Mouse (Mus musculus) heart, adult 18-20 months (tissue): ENCODE results near the gene Tec. TPM values are rescaled to one million over a fixed set of nuclear protein-coding genes. Genes with fewer than 3 reads are reported as not detected.

Experiments
- DNase-seq, 2 experiments: peaks; one replicate each; pipeline ENCODE4 v3.0.0; 2021 to 2022; ENCODE audit warnings: mixed read lengths in 1 of 2
- total RNA-seq, 2 experiments: library from RNA; stranded (reverse); gene quantifications; 2 replicates each; pipeline ENCODE4 v1.2.3; 2021

Tec gene
- total RNA-seq, 2 experiments from 2014 or later: 15.0 to 16.8 TPM

DNA sequence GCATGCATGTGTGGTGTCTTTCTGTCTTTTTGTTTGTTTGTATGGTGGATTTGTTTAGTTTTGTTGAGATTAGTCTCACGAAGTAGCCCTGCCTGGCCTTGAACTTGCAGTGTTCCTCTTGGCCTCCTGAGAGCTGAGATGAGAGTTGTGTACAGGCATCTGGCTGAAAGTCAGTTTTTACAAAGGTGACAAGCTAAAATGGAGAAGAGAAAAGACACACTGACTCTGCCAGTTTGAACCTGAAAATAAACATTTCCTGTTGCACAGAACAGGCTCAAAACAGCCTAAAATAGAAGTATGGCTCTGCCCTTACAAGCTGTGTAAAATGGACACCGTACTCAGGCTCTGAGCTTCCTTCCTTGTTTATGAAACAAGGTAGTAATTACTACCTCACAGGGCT lies 14.9 kb downstream of the Tec start:
- no peak for DNase-seq

DNA sequence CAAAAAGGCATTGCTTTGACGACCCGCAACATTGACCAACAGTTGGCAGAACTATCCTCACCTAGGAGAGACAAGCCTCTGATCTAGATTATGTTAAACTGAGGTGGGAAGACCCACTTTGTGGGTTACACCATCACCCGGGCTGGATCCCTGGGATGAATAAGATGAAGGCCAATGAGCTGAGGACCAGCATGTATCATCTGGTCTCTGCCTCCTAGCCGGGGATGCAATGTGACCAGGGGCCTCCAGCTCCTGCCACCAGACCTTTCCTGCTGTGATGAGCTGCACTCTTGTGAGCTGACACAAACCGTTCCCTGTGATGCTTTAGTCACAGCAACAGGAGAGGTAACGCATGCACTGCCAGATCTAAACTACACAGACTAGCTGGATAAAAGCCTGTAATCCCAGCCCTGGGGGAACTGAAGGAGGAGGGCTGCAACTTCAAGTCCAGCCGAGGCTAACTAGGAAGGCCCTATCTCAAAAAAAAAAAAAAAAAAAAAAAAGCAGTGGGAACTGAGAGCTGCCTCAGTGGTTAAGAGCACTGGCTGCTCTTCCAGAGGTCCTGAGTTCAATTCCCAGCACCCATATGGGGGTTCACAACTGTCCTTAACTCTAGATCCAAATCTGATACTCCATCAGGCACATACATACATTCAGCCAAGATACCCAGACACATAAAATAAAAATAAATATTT lies 15.8 kb downstream of the Tec start:
- DNase-seq: peak in 1 of 2 experiments; percentile 10

DNA sequence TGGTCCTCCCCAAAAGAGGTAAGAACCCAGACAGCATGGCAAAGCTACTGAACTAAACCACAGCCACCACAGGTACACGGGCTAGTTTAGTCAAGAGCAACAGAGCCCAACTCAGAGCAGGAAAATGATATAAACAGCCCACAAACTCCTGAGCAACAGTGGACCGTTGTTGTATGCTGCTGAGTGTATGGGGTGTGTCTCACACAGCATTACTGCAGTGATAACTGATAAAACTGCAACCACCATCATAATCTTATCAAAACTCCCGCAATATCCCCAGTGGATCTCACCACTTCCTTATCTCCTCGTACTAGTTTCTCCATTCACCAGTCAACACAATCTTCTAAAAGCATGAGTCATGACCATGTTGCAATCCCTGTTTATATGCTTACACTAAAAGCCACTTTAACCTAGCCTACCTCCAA lies 16.6 kb downstream of the Tec start:
- DNase-seq: peak; percentile 21 to 35

DNA sequence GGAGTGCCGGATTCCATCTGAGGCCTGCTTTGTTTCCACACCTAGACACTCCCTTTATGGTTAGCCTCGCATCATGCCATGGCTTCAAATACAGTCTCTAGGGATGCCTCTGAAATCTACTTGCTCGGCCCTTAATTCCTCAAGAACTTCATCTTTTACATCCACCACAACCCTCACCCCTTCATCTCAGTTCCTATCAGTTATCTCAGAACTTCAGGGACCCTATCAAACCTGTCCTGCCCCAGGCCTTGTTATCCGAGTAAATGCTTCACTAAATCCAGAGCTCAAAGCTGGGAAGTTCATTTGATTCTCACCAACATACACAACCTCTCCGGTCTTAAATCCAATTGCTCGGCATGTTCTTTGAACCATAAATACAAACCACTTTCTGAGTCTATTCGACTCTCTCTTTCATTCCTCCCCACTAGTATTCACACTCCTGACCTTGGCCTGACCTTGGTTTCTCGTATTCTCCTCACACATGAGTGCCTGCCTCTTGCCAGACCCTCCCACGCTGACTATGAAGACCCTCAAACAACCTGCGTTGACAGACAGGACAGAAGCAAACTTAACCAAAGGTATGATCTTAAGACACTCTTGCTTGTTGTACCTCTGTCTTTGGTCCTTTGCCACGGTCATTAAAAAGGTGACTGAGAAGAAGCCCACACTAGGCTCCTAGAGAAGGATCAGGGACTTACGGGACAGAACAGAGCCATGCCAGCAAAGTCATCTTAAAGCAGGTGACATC lies 17.2 kb downstream of the Tec start:
- DNase-seq: peak in 1 of 2 experiments; percentile 6

DNA sequence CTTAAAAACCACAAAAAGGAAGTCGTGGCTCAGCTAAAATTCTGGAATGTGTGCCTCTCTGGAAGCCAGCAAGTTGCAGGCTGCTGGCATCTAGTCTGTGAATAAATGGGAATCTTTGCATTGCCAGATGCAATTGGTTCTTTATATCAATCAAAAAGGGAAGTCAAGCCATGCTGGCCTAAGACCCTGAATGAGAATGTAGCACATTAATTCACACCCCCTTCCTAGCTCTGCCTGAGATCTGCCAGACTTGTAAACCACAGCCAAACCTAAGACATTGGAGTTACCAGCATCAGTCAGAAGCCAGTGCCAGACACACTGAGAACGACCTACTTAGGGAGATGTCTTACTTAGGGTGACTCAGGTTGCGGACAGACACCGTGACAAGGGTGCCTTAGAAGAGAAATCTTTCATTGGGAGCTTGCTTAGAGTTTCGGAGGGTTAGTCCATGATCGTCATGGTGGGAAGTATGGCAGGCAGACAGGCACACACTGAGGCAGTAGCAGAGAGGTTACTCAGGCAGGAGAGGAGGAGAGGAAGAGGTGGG lies 19.3 kb downstream of the Tec start:
- DNase-seq: peak in 1 of 2 experiments; percentile 5

DNA sequence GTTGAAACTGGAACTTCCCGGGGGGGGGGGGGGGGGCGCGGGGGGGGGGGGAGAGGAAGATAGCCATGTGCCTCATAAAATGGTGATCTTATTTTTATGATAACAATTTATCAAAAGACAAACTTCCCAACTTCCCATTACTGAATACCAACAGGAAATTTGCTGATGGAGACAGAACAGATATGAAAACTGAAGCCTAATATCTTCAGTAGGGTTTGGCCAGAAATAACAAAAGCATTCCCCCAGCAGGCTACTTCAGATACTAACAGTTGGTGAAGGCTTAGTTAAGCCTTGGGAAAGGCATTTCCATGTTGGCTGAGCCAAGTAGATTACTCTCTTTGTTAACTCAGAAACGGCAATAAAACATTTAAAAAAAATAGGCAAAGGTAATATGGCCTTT lies 21.6 kb downstream of the Tec start:
- DNase-seq: no peak

DNA sequence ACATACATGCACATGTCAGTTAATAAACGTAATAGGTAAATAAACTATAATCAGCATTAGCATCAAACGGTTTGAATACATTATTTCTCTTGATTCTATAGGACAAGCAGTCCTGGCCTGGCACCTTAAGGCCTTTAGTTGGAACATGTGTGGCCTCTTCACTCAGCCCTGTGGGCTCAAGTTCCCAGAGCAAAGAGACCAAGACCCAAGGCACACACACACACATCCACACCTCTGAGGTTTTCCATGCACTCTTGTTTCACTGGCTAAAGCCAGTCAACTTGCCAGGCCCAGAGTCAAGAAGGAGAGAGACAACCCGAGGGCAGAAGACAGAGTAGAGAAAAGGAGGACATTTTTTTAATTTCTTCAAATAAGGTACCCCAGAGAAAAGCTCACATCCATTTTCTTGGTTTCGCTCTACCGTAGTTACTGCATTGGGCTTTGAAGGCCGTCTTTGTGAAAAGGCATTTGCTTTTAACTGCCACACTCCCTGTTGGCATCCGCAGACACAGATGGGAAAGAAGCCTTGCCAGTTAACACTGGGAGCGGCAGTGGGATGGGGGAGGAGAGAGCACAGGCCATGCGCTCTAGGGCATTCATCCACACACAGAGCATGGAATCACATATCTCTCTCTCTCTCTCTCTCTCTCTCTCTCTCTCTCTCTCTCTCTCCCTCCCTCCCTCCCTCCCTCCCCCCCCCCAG lies 22.2 kb downstream of the Tec start:
- peak; percentile 40 to 54 for DNase-seq

DNA sequence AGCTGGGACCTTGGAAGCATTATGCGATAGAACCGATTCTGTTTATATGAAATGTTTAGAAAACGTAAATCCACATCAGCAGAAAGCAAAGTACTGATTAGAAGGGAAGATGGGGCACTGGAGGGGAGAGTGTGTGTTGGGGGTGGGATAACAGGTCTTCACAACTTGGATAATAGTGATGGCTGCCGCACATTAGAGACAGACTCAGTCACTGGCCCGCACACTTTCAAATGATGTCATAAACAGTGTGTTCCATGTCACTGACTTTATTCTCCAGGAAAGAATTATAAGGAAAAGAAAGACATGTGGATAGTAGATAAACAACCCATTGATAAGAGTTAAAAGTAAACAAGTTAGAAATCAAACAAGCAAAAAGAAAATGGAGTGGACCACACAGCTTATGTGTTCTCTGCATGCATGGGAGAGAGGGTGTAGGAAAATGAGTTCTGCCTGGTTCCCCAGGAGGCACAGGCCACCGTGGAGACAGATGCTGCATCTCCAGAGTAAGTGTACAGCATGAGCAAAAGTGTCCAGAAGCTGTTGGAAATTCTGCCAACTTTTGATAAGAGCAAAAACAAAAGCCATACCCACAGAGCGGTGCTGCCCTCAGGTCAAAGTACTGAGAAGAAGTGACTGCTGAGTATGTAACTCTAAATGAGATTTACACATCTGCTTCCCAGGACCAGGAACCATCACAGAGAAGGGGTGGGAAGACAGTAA lies 23.3 kb downstream of the Tec start:
- DNase-seq: peak in 1 of 2 experiments; percentile 12

DNA sequence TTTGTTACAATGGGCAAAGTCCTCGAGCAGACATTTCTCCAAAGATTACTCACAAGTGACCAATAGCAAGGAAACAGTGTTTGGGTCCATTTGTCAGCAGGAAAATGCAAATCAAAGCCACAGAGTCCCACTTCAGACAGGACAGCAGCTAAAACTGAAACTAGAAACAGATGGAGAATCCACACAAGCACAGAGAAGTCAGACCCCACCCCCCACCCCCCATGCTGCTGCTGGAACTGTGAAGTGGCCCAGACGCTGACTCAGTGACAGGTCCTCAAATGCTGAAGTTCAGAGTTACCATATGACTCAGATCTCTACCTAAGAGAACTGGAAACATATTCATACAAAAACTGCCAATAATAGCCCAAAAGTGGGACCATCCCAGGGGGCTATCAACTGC lies 24.0 kb downstream of the Tec start:
- DNase-seq: no peak

DNA sequence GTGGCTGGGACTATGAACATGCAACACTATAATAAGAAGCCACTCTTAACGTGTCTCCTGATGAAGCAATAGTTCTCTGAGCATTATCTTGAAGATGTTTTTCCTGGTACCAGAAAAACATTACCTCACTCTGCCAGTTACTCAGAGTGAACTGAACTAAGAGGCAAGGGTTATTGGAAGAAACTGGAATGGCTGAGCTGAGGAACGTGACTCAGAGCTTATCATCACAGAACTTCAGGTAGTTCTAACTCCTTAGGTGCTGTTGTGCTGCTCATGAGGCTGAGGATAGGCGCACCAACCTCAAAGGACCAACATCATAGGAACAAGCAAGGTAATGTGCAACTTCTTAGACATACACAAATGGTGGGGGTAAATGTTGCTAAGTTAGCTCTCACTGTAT lies 28.6 kb downstream of the Tec start:
- no peak for DNase-seq

DNA sequence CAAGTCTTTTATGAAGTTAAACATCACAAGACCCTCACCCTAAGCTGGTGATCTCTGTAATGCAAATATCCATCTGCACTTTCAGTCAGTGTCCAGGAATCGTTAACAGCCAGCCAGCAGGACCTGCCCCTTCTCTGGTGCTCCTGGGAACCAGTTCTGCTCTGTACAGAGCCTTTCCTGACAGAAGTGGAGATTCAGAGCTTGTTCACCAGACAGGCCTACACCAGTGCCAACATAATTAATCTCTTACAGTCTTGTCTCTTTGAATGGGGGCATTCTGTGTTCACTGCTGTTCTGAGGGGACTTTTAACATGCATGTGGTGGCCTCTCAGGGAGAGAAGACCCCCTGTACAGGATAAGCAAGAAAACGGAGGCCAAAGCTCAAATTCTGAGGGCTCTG lies 29.3 kb downstream of the Tec start:
- DNase-seq: no peak

DNA sequence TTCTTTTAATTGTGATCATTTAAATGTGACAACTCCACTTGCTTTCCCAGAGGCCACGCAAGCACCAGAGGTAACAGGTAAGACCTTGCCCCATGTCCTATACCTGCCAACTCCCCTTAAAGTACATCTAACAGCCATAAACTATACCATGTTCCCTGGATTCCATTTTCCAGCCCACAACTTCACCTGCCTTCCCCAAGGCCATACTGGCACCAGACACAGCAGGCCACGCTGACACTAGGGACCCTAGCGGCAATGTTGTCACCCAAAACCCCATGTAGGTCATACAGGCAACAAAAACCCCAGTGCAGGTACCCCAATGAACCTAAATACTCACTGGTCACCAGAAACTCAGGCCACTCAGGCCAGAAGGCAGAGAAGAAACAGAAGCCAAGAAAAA lies 32.6 kb downstream of the Tec start:
- no peak for DNase-seq

DNA sequence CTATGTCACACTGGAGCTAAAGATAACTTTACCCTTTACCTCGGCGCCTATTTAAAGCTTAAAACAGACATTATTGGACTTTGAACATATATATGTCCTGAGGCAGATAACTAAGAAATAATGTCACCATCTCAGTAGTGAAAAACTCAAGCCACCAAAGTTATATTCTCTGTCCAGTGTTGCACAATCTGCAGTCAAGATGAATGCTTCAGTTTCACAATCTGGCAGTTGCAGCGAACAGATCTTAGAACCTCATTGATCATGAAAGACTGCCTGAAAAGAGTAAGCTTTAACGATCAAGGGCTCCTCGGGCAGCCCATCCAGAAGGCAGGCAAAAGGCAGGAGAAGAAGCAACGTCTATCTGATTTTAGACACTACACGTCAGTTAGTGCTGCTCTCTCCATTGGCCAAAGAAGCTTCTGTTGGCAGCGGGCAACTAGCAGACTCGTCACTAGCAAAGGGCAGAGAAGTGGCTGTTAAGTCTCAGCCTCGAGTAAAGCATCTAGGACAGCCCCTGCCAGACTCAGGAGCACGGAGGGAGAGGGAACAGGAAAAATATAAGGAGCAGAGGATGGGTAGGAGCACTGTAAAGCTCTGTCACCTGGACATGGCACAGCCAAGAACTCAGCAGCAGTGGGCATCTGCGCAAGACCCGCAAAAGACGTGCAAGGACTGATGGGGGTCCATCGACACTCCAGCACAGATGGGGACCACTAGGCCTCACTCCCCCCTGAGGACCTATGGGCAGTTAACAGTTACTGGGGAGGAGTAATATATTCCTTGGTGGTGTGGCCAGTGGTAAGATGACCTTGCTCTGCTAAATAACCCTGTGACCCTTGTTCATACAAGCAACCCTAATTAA lies 35.1 kb downstream of the Tec start:
- DNase-seq: no peak

DNA sequence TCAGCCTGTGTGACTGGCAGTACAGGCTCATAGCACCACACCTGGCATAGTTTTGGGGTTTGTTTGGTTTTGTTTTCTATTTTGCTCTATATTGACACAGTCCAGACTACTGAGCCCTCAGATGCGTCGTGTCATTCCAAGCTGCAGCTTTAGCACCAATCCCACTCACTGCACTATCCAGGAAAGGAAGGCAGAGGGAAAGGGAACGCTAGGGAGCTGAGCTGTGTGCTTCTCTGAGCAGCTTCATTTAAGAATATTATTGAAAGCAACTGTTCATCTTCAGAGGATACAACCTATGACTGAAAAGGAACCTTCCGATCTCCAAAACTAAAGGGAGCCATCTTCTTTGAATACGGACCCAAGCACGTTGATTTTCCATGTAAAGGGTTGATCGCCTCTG lies 36.1 kb downstream of the Tec start:
- DNase-seq: no peak

DNA sequence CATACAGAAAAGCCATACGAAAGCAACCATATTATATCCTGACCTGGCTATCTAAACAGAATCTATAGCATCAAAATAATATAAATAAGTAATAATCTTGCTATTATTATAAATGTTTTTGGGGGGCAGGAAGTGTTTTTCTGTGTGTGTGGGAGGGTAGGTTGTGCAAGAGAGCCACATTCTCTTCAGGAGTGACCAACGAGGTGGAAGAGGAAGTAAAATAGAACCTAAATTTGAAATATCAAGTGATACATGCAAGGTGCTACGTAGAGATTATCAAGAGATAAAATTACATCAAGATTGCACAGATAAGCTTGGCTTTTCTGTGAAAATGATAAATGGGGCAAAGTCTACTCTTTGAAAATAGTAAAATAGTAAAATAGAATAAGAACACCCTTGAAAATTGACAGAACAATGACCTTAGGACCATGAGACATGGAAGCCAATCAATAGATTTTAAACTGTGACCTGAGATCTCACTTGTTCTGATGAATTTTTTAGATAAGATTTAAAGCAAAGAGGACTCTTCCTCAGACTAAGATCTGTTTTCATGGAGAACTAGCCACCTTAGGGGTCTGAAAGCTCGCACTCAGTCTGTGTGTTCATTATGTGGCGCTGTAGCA lies 37.2 kb downstream of the Tec start:
- DNase-seq: no peak

DNA sequence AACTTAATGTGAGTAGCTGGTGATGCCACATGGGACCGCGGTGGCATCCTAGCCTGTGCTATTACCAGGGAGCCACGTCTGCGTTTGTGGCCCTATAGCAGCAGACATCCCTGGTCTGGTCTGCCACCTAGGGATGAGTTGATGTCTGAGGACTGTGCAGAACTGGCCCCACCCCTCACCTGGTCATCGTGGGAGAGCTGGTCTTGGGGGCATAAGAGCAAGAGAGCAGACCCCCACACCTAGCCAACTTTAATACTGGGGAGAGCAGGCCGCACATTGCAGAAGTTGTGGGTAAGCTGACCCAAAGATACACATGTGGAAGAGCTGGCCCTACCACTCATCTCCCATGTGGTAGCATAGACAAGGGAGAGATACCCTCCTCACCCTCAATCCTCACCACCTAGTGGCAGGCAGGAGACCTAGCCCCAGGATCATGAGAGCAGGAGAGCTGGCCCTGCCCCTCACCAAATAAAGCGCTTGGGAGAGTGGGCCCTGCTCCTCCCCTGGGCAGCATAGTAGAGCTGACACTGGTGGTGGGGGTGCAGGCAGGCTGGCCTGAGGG lies 38.7 kb downstream of the Tec start:
- DNase-seq: no peak

DNA sequence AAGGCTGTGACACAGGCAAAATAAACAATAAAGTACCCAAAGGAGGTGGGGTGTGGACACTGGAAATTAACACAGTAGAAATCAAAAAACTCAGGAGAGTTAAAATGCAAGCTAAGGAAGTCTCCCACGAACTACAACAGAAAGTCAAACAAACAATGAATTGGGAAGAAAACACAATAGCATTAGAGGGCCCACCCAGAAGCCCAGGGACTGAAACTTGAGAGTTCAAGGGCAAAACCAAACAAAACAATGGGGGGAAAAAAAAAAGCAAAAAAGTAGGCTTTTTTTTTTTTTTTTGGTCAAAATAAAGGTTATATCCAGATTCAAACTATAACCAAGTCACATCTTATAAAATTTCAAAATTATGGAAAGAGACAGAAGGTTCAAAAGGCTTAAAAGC lies 39.9 kb downstream of the Tec start:
- DNase-seq: no peak

DNA sequence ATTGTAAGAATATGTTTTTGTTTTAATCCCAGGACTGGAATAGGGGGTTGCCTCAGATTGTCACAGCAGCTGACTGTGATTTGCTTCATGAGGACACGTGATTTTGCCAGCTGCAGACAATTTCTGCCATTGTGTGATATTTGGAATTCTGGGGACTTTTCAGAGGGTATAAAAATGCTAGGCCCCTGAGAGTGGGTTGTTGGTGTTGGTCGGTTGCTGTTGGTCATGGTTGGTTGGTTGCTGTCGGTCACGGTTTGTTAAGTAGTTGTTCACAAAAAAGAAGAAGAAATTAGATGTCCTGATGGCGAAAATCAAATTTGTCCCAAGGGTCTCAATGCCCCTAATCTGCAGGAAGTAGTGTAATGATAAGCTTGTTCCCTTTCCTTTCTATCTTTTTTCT lies 40.8 kb downstream of the Tec start:
- no peak for DNase-seq

DNA sequence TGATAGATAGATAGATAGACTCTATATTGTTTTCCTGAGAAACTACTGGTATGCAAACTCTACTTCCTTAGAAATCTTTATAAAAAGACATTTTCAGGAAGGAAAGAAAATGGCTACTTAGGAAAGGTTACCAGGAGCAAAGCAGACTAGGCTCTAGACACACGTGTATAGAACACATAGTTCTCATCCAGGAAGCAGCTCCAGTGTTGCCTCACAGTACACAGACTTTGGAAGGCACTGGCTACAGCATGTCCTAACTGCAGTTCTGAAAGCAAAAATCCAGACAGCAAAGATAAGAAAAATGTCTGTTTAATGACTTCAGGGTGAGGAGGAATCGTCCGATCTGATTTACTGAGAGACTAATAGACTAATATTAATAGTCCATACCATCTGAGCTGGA lies 41.8 kb downstream of the Tec start:
- DNase-seq: no peak

DNA sequence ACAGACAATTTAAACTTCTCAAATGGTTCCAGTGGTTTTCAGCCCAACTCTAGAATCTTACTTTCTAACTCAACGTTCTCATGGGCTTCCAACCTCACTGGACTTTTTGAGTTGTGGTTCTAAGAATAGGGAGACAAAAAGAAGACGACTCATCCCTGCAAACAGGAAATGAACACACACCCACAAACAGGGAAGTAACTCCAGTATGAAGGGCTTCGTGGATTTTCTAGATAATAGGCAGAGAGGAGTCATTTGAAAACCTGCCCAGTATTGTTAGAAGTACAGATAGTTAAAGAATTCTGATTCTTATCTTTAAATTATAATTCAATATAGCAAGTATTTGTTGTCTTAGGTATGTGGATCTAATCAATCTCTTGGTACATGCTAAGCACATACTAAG lies 47.6 kb downstream of the Tec start:
- no peak for DNase-seq
